Mouse (Mus musculus): ENCODE results near the gene Aldh1l1.

GRCm38 (mm10) chr6:90606538-90606937, 120.3 kb downstream of the Aldh1l1 start:
- TF ChIP-seq POLR2AphosphoS5 (IDR thresholded peaks at IDR 0.05; ENCODE audit: insufficient replicate concordance, low read depth, low read length), result no peak
- no peak for TF ChIP-seq GATA1 (IDR thresholded peaks at IDR 0.05; ENCODE audit: borderline replicate concordance, low read length)
- TF ChIP-seq CTCF (IDR thresholded peaks at IDR 0.05; ENCODE audit: low read depth, low read length), result peak; percentile 97
- TF ChIP-seq TAL1 (conservative IDR thresholded peaks at IDR 0.05; ENCODE audit: low read depth, low read length), result no peak
- TF ChIP-seq GATA2 (IDR thresholded peaks at IDR 0.05; ENCODE audit: borderline replicate concordance, low read depth, low read length), result no peak

All from G1E (cell line).